13 mouse cellular contexts compared by ENCODE assay signal in the genomic region with DNA sequence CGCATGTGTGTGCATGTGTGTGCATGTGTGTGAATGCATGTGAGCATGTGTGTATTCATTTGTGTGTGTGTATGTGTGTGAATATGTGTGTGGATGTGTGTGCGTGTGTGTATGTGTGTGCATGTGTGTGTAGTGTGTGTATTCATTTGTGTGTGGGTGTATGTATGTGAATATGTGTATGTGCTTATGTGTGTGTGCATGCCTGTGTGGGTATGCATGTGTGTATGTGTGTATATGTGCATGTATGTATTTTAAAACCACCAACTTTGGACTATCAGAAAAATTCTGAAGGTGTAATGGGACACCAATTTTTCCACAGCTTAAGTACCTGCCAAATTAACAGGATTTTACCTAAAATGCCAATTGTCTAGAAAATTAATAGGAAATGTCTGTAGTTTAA.
"Had no signal": no experiment of that assay in that cellular context is flagged by ENCODE, and none has a peak within 500 bp of the region (broad histone marks: within the 10 kb centered on the region; RNA-seq: fewer than 3 reads in every experiment).

No protein-coding gene starts in this region.

- H3K4me1 ChIP-seq: limb, embryonic 10.5 days; liver, embryonic 15.5 days; neural tube, embryonic 13.5 days had no signal

- H3K27me3 ChIP-seq: liver, embryonic 15.5 days; neural tube, embryonic 13.5 days had no signal

- H3K9me3 ChIP-seq: limb, embryonic 10.5 days; liver, embryonic 15.5 days; neural tube, embryonic 13.5 days had no signal

- H3K4me3 ChIP-seq: left cerebral cortex, adult 2 months; limb, embryonic 10.5 days; liver, embryonic 15.5 days; myocyte; neural tube, embryonic 13.5 days had no signal

- H3K4me2 ChIP-seq: liver, embryonic 11.5 days; liver, embryonic 15.5 days; neural tube, embryonic 13.5 days had no signal

- DNase-seq: kidney, adult 8-10 months; kidney, postnatal 25 days; lung, adult 2 months; lung, postnatal 4 days; right cerebral cortex, adult 18-20 months; right cerebral cortex, postnatal 25 days; thymus, postnatal 36 days had no signal

- H3K36me3 ChIP-seq: limb, embryonic 10.5 days; liver, embryonic 15.5 days; neural tube, embryonic 13.5 days had no signal

- H3K9ac ChIP-seq: liver, embryonic 15.5 days; neural tube, embryonic 13.5 days had no signal

- H3K27ac ChIP-seq: left cerebral cortex, adult 2 months; limb, embryonic 10.5 days; liver, embryonic 15.5 days; neural tube, embryonic 13.5 days had no signal
